Mouse (Mus musculus) embryonic facial prominence, embryonic 14.5 days (tissue): ENCODE data around the gene Inhbe. TPM values are rescaled to one million over a fixed set of nuclear protein-coding genes. Genes with fewer than 3 reads are reported as not detected.

Experiments
- ATAC-seq: fragments of 200-750 bp; cut with Nextera tagmentation; 2 replicates; pipeline ENCODE4 v1.8.0; 2017; ENCODE audit warnings: low read depth, moderate number of reproducible peaks, moderate TSS enrichment
- DNase-seq: peaks from one replicate; pipeline ENCODE4 v3.0.0-alpha.2; 2015; ENCODE audit warnings: low spot score
- H3K27ac ChIP-seq: fragments of 300-500 bp; sonication (generic); replicated peaks from 2 replicates; pipeline ENCODE4 v1.5.1; 2014; ENCODE audit warnings: low read depth, mild to moderate bottlenecking, low read length, moderate library complexity
- H3K27me3 ChIP-seq: fragments of 300-500 bp; sonication (generic); replicated peaks from 2 replicates; pipeline ENCODE4 v1.6.1; 2014; ENCODE audit warnings: low read length; ENCODE audit not compliant: control insufficient read depth, insufficient read depth
- H3K36me3 ChIP-seq: fragments of 300-500 bp; sonication (generic); 2 replicates; pipeline ENCODE4 v1.6.1; 2014; ENCODE audit warnings: low read length, mixed read lengths; ENCODE audit not compliant: control insufficient read depth, insufficient read depth
- H3K4me1 ChIP-seq: fragments of 300-500 bp; sonication (generic); 2 replicates; pipeline ENCODE4 v1.6.1; 2014; ENCODE audit warnings: antibody characterized with exemption, low read length; ENCODE audit not compliant: control insufficient read depth, insufficient read depth
- H3K4me2 ChIP-seq: fragments of 300-500 bp; sonication (generic); 2 replicates; pipeline ENCODE4 v1.6.1; 2014; ENCODE audit warnings: low read depth, mild to moderate bottlenecking, low read length, moderate library complexity, mixed read lengths
- H3K4me3 ChIP-seq: fragments of 300-500 bp; sonication (generic); 2 replicates; pipeline ENCODE4 v1.5.1; 2014; ENCODE audit warnings: low read depth, mild to moderate bottlenecking, low read length
- H3K9ac ChIP-seq: fragments of 300-500 bp; sonication (generic); 2 replicates; pipeline ENCODE4 v1.6.1; 2014; ENCODE audit warnings: low read depth, mild to moderate bottlenecking, low read length, moderate library complexity, mixed read lengths
- H3K9me3 ChIP-seq: fragments of 300-500 bp; sonication (generic); 2 replicates; pipeline ENCODE4 v1.6.1; 2016; ENCODE audit warnings: low read length; ENCODE audit not compliant: control insufficient read depth
- WGBS: fragments of 180-500 bp; shearing (Covaris S2); extraction: QIAGEN DNeasy Blood & Tissue Kit; methylation state at CpG from one replicate; pipeline ENCODE4 v1.1.7; 2014; 5-methylcytosine and 5-hydroxymethylcytosine counted together
- polyA plus RNA-seq: library from polyadenylated mRNA; unstranded; fragments of >200 nt; fragmentation: Nextera tagmentation; extraction: Ambion mirVana; gene quantifications from 2 replicates; pipeline ENCODE4 v1.2.1, GENCODE M21; 2014

Inhbe gene
- polyA plus RNA-seq, 1 experiment from 2014 or later, result not detected

DNA sequence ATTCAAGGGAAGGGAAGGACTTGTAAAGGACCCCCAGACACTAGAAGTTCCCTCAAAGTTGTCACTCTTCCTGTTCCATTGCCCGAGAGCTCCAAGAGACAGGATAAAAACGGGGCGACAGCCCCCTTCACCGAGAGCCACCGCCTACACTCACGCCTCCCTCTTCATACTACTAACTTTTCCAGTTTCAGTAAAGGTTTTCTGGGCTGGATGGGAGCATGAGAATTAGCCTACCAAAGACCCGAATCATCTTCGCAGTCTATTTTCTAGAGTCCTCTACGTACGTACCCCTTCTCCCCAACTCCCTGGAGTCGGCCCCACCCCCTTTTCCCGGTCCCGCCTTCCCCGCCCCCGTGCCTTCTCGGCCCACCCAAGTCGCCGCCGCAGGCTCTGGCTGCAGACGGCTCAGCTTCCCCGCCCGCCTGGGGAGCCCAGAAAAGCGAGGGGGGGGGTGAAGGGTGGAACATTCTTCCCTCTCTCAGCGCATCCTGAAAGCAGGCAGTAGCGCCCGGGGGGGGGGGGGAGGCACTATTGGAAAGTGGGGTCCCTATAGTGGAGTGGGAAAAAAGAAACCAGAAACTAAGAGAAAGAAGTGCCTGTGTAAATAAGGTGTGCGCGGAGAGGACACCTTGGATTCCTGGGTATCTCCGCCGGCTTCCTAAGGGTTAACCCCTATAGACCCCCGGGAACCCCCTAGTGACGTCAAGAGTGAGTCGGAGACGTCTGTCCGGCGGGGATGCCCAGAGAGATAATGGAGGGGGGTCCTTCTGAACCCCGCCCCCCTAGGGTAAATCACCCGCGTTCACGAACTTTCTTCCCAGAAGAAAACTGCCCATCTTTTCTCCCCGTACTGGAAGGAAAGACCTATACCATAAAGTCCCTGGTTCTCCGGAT lies 14.3 kb downstream of the Inhbe start:
- Histone ChIP-seq H3K36me3 (peaks cover 29% of the 10 kb centered on the region), H3K9me3 (no peaks in the 10 kb centered on the region), H3K4me1 (no peaks in the 10 kb centered on the region), H3K9ac (peak overlapping the region; percentile 63), H3K27me3 (no peaks in the 10 kb centered on the region; the same call in 1 of the 2 replicates), H3K4me3 (peak overlapping the region; percentile 61), H3K4me2 (peak overlapping the region; percentile 87), H3K27ac (peak overlapping the region; percentile 98)
- peak; percentile 92 for DNase-seq
- WGBS, result under 1% methylated on average over 36 of the region's 42 CpGs
- peak; percentile 54 for ATAC-seq

DNA sequence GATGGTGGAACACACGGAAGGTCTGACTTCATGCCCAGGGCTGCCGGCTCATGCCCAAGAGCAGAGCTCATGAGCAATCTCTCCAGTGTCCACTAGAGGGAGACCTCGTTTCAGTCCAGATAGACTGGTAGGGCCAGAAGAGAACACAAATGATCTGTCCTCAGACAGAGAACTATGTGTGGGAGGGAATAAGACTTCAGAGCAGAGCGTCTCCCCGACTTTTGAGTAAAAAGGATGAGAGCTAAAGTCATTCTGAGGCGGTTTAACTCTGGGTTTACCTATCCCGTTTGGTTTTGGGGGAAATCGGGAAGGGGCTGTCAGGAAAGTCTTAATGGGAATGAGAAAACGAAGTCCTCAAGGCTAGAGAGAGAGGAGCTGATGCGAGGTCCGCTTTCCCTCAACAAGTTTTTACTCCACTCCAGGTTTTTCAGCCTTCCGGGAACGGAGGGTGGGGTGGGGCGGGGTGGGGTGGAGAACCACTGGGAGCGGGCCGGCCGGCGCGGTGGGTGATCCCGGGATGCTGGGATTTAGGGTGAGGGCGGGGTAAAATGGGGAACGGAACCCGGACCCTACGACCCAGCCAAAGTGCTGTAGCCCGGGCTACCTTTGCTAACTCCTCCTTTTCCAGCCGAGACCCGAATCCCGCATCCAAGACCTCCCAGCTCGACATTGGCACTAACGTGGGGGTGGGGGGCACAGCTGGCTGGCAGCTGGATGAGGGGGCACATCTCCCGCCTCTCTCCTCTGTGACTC lies 15.1 kb downstream of the Inhbe start:
- no peaks in the 10 kb centered on the region for H3K4me1 ChIP-seq
- ATAC-seq, result peak; percentile 78

DNA sequence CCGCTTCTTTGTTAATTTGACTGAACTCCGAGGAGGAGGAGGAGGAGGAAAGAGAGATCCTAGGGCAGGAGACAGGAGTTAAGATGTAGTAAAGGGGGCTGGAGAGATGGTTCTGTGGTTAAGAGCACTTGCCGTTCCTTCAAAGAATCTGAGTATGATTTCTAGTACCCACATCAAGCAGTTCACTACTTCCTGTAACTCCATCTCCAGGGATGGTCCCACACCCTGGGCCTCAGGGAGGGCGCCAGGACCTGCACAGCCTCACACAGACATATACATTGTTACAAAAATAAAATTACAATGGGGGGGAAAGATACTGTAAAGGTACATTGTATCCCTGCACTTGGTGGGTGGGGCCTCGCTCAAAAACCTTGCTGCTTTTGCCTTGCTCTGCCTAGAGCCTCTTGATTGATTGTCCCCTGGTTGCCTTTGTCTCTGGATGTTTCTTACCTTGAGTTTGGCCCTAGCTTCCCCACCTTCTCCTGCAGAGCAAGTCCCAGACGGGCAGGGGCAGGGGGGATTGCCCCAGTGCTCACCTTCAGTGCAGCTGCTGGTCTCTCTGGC lies 16.6 kb downstream of the Inhbe start:
- Histone ChIP-seq H3K4me3 (no peak overlapping the region), H3K27me3 (no peaks in the 10 kb centered on the region; the same call in 1 of the 2 replicates), H3K4me2 (no peak overlapping the region), H3K27ac (no peak overlapping the region), H3K36me3 (peaks cover 50% of the 10 kb centered on the region), H3K4me1 (no peaks in the 10 kb centered on the region), H3K9me3 (no peaks in the 10 kb centered on the region), H3K9ac (no peak overlapping the region)
- DNase-seq (no peak), ATAC-seq (no peak)
- 76% methylated on average over 6 of the region's 6 CpGs for WGBS

More for the DNA sequence above, 15.1 kb downstream of the Inhbe start:
- H3K9ac ChIP-seq, result peak overlapping the region; percentile 63
- H3K27me3 ChIP-seq, result no peaks in the 10 kb centered on the region; the same call in 1 of the 2 replicates
- peak; percentile 95 for DNase-seq
- H3K9me3 ChIP-seq, result no peaks in the 10 kb centered on the region
- H3K27ac ChIP-seq, result peak overlapping the region; percentile 98
- peaks cover 36% of the 10 kb centered on the region for H3K36me3 ChIP-seq
- 0% methylated on average over 24 of the region's 31 CpGs for WGBS
- peak overlapping the region; percentile 61 for H3K4me3 ChIP-seq
- H3K4me2 ChIP-seq, result peak overlapping the region; percentile 87

DNA sequence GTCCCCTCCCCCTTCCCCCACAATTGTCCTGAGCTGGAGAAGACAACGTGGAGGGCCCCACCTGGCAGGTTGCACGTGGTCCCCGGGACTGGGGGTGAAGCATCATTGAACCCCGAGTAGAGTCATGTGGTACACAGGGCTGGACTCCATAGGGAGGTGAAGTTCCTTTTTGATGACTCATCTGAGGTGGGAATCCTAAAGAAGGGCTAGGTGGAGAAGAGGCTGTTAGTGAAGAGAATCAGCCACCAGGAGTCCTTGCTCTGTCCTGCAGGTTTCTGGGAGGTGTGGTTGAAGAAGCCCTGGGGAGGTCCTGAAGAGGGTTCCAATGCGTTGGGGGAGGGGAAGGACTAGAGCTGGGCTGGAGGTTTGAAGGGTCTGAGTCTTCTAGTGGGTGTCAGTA lies 17.3 kb downstream of the Inhbe start:
- H3K27ac ChIP-seq, result no peak overlapping the region
- H3K9me3 ChIP-seq, result no peaks in the 10 kb centered on the region
- no peak overlapping the region for H3K4me3 ChIP-seq
- no peak for ATAC-seq
- H3K4me1 ChIP-seq, result no peaks in the 10 kb centered on the region
- 67% methylated on average over 5 of the region's 5 CpGs for WGBS
- no peak overlapping the region for H3K9ac ChIP-seq
- no peak overlapping the region for H3K4me2 ChIP-seq
- no peak for DNase-seq
- no peaks in the 10 kb centered on the region; the same call in 1 of the 2 replicates for H3K27me3 ChIP-seq
- H3K36me3 ChIP-seq, result peaks cover 56% of the 10 kb centered on the region

DNA sequence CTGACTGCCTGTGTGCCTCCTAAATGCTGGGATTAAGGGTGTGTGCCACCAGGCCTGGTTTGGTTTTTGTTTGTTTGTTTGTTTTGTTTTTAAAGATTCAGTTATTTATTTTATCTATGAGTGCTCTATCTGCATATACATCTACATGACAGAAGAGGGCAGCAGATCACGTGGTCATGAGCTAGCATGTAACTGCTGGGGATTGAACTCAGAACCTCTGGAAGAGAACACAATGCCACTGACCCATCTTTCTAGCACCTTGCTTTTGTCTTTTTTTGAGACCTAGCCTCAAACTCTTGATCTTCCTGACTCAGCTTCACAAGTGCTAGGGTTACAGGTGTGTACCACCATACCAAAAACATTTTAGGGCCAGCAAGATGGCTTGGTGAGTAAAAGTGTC lies 18.9 kb downstream of the Inhbe start:
- H3K4me1 ChIP-seq, result no peaks in the 10 kb centered on the region
- WGBS, result 75% methylated on average over 1 of the region's 1 CpGs

DNA sequence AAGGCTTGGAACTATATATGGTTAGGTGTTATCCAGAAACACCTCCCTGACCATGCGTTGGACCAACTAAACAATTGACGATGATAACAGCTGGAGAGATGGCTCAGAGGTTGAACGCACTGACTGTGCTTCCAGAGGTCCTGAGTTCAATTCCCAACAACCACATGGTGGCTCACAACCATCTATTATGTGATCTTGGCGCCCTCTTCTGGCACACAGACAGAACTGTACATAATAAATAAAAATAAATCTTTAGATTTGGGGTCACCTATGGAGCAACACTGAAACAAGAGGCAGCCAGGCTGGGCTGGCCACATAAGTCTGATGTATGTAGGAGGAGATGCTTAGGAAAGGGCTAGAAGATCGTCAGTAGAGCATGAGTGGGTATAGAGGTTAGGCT lies 21.1 kb downstream of the Inhbe start:
- Histone ChIP-seq H3K4me2 (no peak overlapping the region), H3K9ac (no peak overlapping the region), H3K27me3 (peaks cover 9% of the 10 kb centered on the region), H3K27ac (no peak overlapping the region), H3K4me3 (no peak overlapping the region), H3K36me3 (peaks cover 68% of the 10 kb centered on the region), H3K9me3 (no peaks in the 10 kb centered on the region), H3K4me1 (no peaks in the 10 kb centered on the region)
- no peak for ATAC-seq
- 67% methylated on average over 5 of the region's 5 CpGs for WGBS
- no peak for DNase-seq

More for the DNA sequence above, 18.9 kb downstream of the Inhbe start:
- no peak for ATAC-seq
- Histone ChIP-seq H3K36me3 (peaks cover 70% of the 10 kb centered on the region), H3K9me3 (no peaks in the 10 kb centered on the region), H3K27ac (no peak overlapping the region), H3K9ac (no peak overlapping the region), H3K4me3 (no peak overlapping the region), H3K4me2 (no peak overlapping the region), H3K27me3 (no peaks in the 10 kb centered on the region)
- no peak for DNase-seq

DNA sequence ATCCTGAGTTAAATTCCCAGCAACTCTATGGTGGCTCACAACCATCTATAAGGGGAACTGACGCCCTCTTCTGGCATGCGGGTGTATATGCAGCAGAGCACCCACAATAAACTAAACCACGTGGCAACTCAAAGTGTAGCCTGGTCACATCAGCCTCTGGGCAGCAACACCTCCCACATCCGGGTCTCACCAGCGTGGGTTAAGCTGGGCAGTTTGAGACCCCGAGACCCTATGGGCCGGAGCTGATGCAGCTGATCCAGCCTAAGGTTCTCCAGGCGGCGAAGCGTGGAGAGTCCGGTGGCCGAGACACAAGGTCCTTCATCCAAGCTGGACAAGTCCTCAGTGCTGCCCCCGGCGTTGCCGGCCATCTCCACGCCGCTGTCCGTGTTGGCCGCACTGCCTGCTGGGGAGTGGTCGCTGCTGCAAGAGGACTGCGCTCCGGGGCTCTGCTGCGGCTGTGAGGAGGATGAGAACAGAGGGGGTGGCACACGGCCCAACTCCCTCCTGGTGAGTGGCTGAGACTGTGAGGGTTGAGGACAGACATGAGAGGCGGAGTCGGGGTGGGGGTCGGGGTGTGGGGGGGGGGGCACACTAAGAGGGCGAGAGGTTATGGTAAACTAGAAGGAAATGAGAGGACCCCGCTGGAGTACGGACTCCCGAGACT lies 21.9 kb downstream of the Inhbe start:
- H3K36me3 ChIP-seq, result peaks cover 60% of the 10 kb centered on the region

DNA sequence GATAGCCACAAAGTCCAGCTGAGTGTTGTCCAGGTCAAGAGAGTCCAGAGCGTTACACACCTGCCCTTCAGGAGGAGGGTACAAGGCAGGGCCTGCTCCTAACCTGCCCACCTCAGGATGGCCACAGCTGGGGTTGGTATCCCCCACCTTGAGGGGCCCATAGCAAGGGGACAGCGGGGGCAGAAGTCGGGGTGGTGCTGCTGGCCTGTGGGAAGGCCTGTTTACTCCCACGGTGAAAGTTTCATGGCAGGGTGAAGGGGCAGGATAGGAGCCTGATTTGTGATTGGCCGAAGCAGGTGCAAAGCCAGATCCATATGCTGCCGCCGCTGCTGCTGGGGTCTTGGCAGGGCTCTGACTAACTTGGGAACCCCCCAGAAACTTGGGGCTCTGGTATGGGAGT lies 24.0 kb downstream of the Inhbe start:
- Histone ChIP-seq H3K9ac (no peak overlapping the region), H3K4me1 (0 out of 2 replicates have a peak, but pooled peaks cover 9% of the 10 kb centered on the region), H3K36me3 (peaks cover 41% of the 10 kb centered on the region), H3K27ac (no peak overlapping the region), H3K4me2 (no peak overlapping the region), H3K27me3 (peaks cover 38% of the 10 kb centered on the region), H3K9me3 (no peaks in the 10 kb centered on the region), H3K4me3 (no peak overlapping the region)
- ATAC-seq (no peak), DNase-seq (no peak)
- WGBS, result 75% methylated on average over 7 of the region's 7 CpGs

More for the DNA sequence above, 21.9 kb downstream of the Inhbe start:
- Histone ChIP-seq H3K4me1 (no peaks in the 10 kb centered on the region), H3K9ac (peak overlapping the region; percentile 19; the same call in 1 of the 2 replicates), H3K9me3 (no peaks in the 10 kb centered on the region), H3K27ac (no peak overlapping the region), H3K4me2 (no peak overlapping the region; the same call in 1 of the 2 replicates), H3K27me3 (peaks cover 17% of the 10 kb centered on the region), H3K4me3 (no peak overlapping the region)
- 46% methylated on average over 28 of the region's 31 CpGs for WGBS
- ATAC-seq (no peak), DNase-seq (no peak)
